Mouse (Mus musculus): ENCODE data around the gene Rad52.

GRCm38 (mm10) chr6:119922136-119922535 is 19.6 kb downstream of the Rad52 start:
- TF ChIP-seq POLR2A (IDR thresholded peaks at IDR 0.05; ENCODE audit: control insufficient read depth, low read depth, low read length) (no peak), CTCF (IDR thresholded peaks at IDR 0.05; ENCODE audit: control insufficient read depth, insufficient read depth, insufficient replicate concordance, low read depth, low read length) (no peak)
